Mouse (Mus musculus) stomach, postnatal 0 days (tissue): ENCODE data around the gene Ank3.

ENCODE experiments used
- CTCF ChIP-seq: IDR thresholded peaks from 2 replicates; pipeline ENCODE4 v1.5.1; 2016; ENCODE audit warnings: antibody characterized with exemption, low read depth, mild to moderate bottlenecking, moderate library complexity
- EP300 ChIP-seq: optimal IDR thresholded peaks from 2 replicates; pipeline ENCODE3; 2016; ENCODE audit warnings: antibody characterized with exemption

- no peak for TF ChIP-seq CTCF
- TF ChIP-seq EP300, result no peak
These were observed 670.7 kb downstream of the Ank3 start for GRCm38 (mm10) chr10:70069321-70069720.
